Mouse (Mus musculus): ENCODE measurements around the gene Gm10320. TPM values are rescaled to one million over a fixed set of nuclear protein-coding genes. Genes with fewer than 3 reads are reported as not detected.

Gene Gm10320
- total RNA-seq, 2 experiments from 2014 or later, result 7.1 TPM; not detected in 1

GRCm38 (mm10) chr13:98504661-98505488 is 13.1 kb upstream of the Gm10320 start:
- no peak for ATAC-seq (replicated peaks; ENCODE audit: low FRiP score, poor library complexity, severe bottlenecking)

GRCm38 (mm10) chr13:98504181-98504660 is 12.4 kb upstream of the Gm10320 start:
- no peak for ATAC-seq (replicated peaks; ENCODE audit: low FRiP score, poor library complexity, severe bottlenecking)

GRCm38 (mm10) chr13:98503601-98504000 is 11.8 kb upstream of the Gm10320 start:
- no peak for ATAC-seq (replicated peaks; ENCODE audit: low FRiP score, poor library complexity, severe bottlenecking)

GRCm38 (mm10) chr13:98502813-98503341 is 11.1 kb upstream of the Gm10320 start:
- no peak for ATAC-seq (replicated peaks; ENCODE audit: low FRiP score, poor library complexity, severe bottlenecking)

- no peak for ATAC-seq (replicated peaks; ENCODE audit: low FRiP score, poor library complexity, severe bottlenecking)
These were observed 10.5 kb upstream of the Gm10320 start for GRCm38 (mm10) chr13:98502236-98502812.

GRCm38 (mm10) chr13:98501321-98501720 is 9.5 kb upstream of the Gm10320 start:
- ATAC-seq (replicated peaks; ENCODE audit: low FRiP score, poor library complexity, severe bottlenecking), result no peak

GRCm38 (mm10) chr13:98500471-98501125 is 8.8 kb upstream of the Gm10320 start:
- ATAC-seq (replicated peaks; ENCODE audit: low FRiP score, poor library complexity, severe bottlenecking), result no peak

GRCm38 (mm10) chr13:98498561-98498960 is 6.8 kb upstream of the Gm10320 start:
- no peak for ATAC-seq (replicated peaks; ENCODE audit: low FRiP score, poor library complexity, severe bottlenecking)

GRCm38 (mm10) chr13:98498080-98498479 is 6.3 kb upstream of the Gm10320 start:
- ATAC-seq (replicated peaks; ENCODE audit: low FRiP score, poor library complexity, severe bottlenecking), result no peak

GRCm38 (mm10) chr13:98496917-98497870 is 5.4 kb upstream of the Gm10320 start:
- ATAC-seq (replicated peaks; ENCODE audit: low FRiP score, poor library complexity, severe bottlenecking), result no peak

- ATAC-seq (replicated peaks; ENCODE audit: low FRiP score, poor library complexity, severe bottlenecking), result no peak
These were observed 2.8 kb upstream of the Gm10320 start for GRCm38 (mm10) chr13:98494492-98495064.

GRCm38 (mm10) chr13:98492569-98493255 is 911 bp upstream of the Gm10320 start:
- ATAC-seq (replicated peaks; ENCODE audit: low FRiP score, poor library complexity, severe bottlenecking), result no peak

- no peak for ATAC-seq (replicated peaks; ENCODE audit: low FRiP score, poor library complexity, severe bottlenecking)
These were observed 5.1 kb downstream of the Gm10320 start for GRCm38 (mm10) chr13:98486726-98487125.

- no peak for ATAC-seq (replicated peaks; ENCODE audit: low FRiP score, poor library complexity, severe bottlenecking)
These were observed 5.6 kb downstream of the Gm10320 start for GRCm38 (mm10) chr13:98486161-98486560.

GRCm38 (mm10) chr13:98485440-98485839 is 6.4 kb downstream of the Gm10320 start:
- no peak for ATAC-seq (replicated peaks; ENCODE audit: low FRiP score, poor library complexity, severe bottlenecking)

GRCm38 (mm10) chr13:98477991-98478390 is 13.8 kb downstream of the Gm10320 start:
- ATAC-seq (replicated peaks; ENCODE audit: low FRiP score, poor library complexity, severe bottlenecking), result no peak

- no peak for ATAC-seq (replicated peaks; ENCODE audit: low FRiP score, poor library complexity, severe bottlenecking)
These were observed 14.8 kb downstream of the Gm10320 start for GRCm38 (mm10) chr13:98476839-98477495.
